Mouse (Mus musculus): ENCODE results near the gene Gm10340.
A peak's percentile ranks its signal among the peaks of the same experiment; 100 is the strongest.
"Not testable (repeated sequence)": the region's sequence is repeated elsewhere in the genome, so short reads cannot be mapped to it uniquely, and the experiment has no call there.

Gene Gm10340

DNA sequence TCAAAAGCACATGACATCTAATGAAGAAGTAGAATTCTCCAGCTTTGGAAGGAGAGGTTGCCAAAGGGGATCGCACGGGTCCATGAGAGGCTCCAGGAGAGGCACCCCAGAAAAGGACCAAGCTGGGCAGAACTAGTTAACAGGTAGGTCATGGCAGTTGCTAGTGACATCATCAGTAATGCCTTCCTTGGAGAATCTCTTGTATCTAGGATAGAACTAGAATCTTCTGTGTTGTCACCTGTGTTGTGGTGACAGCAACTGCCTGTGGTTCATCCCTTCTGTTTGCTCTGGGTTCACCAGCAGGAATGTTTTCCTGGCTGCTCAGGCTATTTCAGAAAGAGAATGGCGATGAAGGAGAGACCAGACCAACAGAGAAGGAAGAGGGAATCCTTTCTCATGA lies at the start of gene Gm10340:
Gene Gm10340, plus strand, starts transcription at position 301 of the 400 bp plus-strand sequence.
- DNase-seq (ENCODE audit: low spot score in 2 of 2): not testable (repeated sequence)

DNA sequence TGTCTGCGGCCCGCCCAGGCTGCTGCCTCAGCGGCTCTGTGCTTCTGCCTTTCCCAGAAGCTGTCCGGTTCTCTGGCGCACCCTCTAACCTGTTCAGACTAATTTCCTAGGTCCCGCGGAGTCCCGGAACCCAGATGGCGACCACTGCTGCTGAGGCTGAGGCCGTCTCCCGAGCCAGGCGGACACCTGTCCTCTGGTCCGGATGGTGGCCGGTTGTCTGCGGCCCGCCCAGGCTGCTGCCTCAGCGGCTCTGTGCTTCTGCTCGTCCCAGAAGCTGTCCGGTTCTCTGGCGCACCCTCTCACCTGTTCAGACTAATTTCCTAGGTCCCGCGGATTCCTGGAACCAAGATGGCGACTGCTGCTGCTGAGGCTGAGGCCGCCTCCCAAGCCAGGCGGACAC lies 17.7 kb upstream of the Gm10340 start:
- peak; percentile 4 to 15 for DNase-seq (ENCODE audit: low spot score in 2 of 2)

DNA sequence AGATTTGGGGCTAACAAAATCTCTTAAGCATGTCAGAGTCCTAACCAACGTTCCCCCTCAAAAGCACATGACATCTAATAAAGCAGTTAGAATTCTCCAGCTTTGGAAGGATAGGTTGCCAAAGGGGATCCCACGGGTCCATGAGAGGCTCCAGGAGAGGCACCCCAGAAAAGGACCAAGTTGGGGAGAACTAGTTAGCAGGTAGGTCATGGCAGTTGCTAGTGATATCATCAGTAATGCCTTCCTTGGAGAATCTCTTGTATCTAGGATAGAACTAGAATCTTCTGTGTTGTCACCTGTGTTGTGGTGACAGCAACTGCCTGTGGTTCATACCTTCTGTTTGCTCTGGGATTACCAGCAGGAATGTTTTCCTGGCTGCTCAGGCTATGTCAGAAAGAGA lies 54.2 kb downstream of the Gm10340 start, which contains the start of gene Gm5795:
Gene Gm5795, plus strand, starts transcription at position 301 of the 400 bp plus-strand sequence.
- DNase-seq (ENCODE audit: low spot score in 2 of 2): not testable (repeated sequence)
